Mouse (Mus musculus) CD8-positive naive resting alpha-beta T cell, adult 2 months (primary cell): ENCODE measurements around the gene Nhlrc2.
"Not testable (repeated sequence)": the region's sequence is repeated elsewhere in the genome, so short reads cannot be mapped to it uniquely, and the experiment has no call there.

ENCODE experiments used
- DNase-seq, 2 experiments: peaks; one replicate each; pipeline ENCODE4 v3.0.0; 2022; ENCODE audit warnings: low read depth in 2 of 2, low spot score in 2 of 2

Nhlrc2 gene

DNA sequence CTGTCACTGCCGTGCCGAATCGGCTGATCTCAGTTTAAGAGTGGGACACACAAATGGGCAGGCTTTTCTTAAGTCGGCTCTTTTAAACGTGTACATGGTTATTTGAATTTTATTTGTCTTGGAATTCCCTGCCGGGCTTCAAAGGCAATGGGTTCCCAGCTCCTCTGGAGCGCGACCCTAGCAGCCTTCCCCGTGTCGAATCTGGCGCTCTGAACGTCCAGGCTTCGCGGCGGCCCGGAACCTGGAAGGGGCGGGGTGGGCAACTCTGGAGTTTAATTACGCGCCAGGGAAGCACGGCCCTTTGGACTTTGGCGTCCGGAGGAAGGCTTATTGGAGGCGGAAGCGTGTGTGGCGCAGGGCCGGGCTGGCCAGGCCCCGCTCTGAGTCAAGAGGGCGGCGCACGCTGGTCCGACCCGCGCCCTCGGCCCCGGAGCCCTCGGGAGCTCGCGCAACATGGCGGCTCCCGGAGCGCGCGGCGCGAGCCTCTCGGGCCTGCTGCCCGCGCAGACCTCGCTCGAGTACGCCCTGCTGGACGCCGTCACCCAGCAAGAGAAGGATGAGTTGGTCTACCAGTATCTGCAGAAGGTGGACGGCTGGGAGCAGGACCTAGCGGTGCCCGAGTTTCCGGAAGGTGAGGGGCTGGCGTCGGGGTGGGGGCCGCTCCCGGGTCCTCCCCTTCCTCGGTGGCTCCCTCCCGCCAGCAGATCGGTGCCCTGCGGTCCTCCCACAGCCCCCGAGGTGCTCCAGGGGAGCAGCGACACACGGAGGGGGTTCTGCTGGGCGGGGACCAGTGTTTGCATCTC lies at the start of gene Nhlrc2:
Gene Nhlrc2, plus strand, starts transcription at position 32 of the 803 bp plus-strand sequence.
- DNase-seq, result peak; percentile 65 to 72

DNA sequence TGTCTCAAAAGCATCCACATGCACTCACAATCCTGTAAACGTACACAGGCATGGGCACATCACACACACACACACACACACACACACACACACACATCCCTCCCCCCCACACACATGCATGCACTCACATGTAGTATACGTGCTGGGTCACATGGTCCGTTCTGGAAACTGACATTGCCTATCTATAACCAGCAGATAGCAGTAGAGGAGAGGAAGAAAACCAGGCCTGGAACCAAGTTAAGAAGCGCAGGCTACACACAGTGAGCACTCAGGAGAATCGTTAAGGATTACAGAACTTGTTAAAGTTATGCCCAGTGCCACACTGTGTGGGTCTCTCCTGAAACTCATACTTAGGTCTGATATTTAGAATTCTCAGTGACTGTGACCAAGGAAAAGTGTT lies 45.0 kb upstream of the Nhlrc2 start:
- not testable (repeated sequence) for DNase-seq

DNA sequence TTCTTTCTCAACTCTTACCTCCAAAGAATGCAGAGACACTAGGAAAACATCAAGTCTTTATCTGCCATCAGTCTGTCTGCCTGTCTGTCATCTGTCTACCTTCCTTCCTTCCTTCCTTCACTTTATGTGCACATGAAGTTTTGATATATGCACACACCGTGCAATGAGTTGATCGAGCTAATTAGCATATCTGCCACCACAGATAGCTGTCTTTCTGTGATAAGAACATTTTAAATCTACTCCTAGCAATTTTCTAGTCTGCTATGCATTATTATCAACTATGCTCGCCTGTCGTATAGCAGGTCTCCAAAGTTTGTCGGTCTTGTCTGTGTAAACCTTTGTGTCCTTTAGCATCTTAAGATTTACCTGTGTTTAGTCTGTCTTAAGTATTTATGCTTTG lies 44.5 kb upstream of the Nhlrc2 start:
- DNase-seq, result not testable (repeated sequence)

DNA sequence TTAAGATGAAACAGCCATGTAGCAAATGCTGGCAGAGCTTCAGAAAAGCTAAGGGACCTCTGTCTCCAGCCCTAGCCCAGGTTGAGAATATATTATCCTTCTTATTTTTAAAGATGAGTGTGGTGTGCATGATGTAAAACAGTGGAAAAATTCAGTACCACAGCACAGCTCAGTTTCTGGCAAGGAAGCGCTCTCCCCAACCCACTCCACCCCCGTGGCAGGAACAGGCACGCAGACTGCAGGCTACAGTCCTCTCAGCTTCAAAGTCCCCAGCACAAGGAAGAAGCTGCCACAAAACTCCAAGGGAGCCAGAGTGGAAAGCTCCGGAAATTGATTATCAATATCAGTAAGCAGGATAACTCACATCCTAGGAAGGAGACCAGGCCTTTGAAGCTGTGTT lies 36.9 kb upstream of the Nhlrc2 start:
- DNase-seq, result not testable (repeated sequence)

DNA sequence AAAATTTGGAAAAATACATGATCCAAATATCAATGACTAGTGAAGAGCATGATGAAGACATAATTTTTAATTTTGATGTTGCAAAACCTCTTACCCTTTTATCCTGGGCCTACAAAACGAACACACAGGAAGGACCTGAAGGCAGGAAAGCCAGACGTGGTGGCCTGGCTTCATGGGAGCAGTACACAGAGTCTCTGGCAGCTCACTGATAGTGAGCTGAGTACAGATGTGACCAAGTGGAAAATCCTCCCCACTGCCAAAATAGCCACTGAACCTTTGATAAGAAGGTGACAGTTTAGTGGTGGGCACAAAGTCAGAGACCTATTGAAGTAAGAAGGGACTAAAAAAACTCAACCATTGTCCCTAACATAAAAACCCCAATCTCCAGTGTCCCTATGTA lies 34.5 kb upstream of the Nhlrc2 start:
- not testable (repeated sequence) for DNase-seq

DNA sequence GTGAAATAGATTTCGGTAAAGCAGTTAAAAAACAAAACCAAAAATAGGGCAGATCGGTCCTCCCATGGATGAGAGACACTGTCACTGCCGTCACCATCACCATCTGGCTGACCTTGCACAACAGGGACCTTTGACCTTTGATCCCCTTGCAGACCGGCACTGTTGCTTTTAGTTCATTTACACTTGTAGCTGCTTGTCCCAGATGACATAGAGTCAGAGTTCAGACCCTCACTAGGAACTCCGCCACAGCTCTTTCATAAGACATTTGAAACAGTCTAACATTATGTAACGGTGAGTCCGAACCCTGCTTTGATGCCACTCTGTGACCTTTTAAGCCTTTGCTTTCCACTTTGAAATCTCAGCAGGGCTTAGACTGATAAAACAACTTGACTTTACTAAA lies 28.7 kb upstream of the Nhlrc2 start:
- DNase-seq, result not testable (repeated sequence)

DNA sequence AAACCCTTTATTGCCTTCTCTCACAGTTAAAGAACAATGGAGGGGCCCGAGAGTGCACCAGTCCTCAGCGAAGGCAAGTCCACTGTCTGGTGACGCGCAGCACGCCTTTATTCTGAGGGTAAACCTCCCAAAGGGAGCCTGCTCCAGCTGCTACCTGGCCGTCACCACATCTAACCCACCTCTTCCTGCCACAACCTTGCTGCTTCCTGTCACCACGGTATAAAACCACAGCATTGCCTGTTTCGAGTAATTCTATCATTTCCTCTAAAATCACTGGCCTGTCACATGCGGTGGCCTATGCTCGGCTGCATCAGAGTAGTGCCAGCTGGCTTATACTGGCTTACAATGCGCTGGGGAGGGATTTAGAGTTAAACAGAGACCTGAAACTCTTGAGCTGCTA lies 17.5 kb upstream of the Nhlrc2 start:
- DNase-seq, result not testable (repeated sequence)

DNA sequence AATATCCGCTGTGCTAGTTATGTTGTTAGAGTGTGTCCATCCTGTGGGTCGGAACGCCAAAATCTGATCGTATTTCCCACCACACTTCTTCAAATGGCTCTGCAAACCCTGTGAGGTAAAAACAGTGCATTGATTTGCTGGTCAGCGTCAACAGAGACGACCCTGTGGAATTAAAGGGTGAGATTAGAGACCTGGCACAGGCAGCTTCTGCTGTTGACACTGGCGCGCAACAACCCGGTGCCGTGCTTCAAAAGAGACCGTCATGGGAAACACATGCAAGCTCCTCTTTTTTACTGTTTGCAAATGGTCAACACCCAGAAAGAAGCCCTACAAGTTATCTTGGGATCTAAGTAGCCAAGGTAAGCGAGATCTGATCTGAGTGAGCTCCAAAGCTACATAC lies 16.8 kb upstream of the Nhlrc2 start:
- no peak for DNase-seq

DNA sequence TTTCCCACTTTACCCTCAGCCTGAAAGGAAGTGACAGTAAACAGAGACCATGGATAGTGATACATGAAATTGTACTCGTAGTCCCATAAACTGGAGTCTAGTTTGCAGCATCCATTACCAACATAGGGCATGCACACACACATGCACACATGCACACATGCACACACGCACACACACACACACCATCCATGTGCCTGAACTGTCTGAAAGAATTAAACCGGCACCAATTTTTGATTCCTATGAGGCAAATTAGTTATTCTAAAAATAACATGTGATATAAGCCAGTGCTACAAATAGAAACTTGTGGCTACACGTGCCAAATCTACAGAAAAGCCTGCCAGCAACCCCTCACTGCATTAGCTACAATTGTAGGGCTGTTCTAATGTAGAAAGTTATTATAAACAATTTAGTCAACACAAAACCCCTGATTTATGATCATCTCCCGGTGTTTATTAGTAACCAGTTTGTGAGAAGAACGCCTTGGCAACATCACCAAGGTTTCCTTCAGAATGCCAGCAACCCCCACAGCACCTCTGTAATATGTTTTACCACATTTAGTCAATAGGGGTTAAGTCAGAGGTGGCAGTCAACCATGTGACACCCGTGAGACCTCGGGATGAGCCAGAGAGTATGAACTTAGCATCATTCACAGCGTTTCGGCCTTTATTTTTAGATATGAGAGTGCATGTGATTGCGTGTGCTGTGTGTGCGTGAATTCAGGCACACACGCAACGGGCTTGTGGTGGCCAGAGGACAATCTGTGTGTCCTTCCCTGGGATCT lies 14.6 kb upstream of the Nhlrc2 start:
- DNase-seq, result no peak

DNA sequence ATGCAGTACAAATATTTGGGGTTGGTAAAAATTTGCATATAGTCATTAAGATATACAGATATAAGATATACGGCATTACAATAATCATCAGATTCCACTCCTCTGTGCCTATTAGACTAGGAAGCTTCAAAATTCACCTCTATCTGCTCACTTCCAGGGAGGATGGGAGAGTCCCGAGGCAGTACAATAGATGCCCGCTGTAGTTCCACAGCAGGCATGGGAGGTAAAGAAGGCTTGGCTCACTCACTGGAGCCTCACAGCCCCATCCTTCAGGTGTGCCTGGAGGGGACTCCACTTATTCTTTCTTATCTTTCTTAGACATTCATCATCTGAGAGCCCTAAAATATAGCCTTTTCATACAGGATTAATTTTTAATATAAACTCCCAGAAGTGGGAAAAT lies 13.7 kb upstream of the Nhlrc2 start:
- DNase-seq, result no peak

DNA sequence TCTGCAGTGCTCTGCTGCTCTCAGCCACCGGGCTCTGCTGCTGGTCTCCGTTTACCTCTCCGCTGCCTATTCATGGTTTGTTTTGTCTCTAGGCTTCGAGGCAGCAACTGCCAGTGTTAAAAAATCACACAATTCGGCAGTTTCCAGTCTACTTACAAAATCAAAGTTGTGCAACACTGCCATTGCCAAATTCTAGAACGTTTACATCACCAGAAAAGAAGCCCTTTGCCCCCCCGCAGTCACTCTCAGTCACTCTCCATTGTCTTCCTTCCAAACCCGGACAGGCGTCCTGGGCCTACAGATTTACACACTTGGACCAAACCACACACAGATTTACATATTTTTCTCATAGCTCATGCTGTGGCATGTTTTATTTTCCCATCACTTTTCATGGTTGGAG lies 13.0 kb upstream of the Nhlrc2 start:
- DNase-seq, result no peak

DNA sequence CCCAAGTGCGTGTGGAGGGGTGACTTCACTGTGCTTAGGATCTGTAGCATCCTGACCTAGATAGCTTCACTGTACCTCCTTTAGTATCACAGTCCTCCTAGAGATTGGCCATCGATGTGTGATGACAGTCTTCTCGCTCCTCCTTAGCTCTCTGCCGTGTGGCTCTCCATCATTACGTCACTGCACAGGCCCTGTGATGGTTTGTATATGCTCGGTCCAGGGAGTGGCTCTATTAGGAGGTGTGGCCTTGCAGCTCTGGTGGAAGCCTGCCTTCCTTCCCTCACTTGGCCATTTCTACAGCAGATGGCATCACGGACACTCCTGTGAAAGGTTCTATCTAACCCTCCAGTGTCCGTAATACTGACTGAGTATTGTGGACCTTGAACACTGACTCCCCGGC lies 12.3 kb upstream of the Nhlrc2 start:
- no peak for DNase-seq

DNA sequence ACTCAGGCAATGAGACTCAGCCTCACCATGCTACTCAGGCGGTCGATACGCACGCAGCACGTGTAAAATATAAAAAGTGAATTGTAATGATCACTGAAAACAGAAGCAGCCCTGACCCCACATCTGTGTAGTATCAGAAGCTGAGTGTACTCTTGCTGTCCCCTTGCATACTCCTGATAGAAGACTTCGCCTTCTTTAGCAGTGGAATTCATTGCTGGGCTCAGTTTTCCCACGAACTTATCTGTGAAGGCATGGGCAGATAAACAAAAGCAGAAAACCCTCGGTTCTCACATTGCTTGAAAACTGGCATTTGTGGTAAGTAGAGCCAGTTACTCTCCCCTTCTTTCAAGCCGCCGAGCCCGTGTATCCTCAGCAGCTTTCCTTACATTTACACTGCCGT lies 4.7 kb upstream of the Nhlrc2 start:
- DNase-seq, result no peak

DNA sequence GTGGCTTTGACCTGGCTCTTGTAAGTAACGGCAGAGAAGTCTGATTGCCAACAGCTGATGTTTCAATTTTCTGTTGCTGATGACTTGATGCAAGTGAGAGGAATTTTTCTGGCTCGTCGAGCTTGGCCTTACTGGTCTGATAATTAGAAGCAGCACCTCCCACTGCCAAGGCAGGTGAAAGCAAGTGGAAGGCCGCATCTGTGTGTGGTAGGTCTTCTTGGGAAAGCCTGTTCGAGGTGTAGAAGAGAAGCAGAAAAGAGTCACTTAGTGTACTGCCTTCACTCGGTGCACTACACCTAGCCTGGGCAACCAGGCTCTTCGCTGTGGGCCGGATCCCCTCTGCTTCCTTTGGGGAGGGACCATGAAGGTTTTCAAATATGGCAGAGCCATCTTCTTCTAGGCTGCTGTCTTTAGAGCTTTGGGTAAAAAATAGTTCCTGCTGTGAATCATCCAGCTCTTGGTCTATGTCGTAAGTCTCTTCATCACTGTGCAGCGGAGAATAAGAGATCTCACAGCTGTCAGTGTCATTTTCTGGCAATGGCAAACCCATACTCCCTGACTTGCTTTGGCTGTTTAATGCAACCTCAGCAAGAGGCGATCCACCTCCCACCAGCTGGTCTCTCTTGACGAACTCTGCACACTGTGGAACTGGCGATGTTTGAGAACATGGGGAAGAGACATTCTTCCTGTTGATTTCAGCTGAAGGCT lies 3.2 kb upstream of the Nhlrc2 start:
- DNase-seq, result no peak

DNA sequence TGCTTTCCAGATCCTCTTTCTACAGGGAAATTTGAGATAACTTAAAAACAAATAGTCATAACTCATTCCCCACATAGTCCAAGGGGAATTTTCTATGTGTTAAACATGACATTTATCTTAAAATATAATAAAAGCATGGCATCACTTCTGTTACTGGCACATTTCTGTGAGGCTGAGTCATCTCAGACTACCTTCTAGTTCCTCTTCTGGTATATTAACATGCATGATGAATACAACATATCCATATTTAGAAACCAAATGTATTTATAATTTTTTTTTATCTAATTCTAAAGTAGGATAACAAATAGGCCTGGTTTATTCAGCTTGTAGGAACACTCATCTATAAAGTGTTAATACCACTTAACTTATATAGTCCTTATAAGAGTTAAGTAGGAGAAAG lies 2.0 kb upstream of the Nhlrc2 start:
- no peak for DNase-seq

DNA sequence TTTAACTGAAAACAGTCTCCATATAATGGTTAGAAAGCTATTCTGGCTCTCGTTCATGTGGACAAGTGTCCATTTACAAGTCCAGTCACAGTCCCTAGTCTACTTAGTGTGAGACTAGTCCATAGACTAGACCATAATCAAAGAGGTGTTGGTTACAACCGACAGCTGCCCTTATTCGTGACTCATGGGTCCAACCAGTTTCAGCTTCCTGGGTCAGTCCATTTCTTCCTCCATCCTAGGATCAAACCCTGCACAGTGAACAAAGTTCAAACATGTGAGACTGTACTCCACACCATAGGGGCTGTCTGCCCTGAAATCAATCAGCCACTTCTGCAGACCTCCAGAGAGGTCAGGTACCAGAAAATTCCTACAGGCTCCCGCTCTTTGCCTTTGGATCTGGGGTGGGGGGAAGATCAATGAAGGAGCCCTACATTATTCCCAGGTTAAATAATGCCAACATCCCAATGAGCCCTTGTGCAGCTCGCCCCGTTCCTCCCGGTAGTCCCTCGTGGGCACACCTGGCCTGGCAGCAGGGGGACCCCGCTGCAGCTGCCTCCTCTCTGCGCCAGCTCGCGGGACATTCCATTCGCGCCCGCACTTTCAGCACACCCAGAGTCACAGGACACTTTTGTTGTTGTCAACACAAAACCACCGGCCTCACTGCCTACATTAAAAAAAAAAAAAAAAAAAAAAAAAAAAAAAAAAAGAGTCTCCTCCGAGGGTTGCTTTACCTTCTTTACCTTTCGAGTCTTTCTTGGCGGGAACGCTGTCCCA lies 418 bp upstream of the Nhlrc2 start, which contains the start of gene Dclre1a:
Gene Dclre1a, minus strand, starts transcription at position 767 of the 774 bp plus-strand sequence.
- peak; percentile 56 to 59 for DNase-seq

DNA sequence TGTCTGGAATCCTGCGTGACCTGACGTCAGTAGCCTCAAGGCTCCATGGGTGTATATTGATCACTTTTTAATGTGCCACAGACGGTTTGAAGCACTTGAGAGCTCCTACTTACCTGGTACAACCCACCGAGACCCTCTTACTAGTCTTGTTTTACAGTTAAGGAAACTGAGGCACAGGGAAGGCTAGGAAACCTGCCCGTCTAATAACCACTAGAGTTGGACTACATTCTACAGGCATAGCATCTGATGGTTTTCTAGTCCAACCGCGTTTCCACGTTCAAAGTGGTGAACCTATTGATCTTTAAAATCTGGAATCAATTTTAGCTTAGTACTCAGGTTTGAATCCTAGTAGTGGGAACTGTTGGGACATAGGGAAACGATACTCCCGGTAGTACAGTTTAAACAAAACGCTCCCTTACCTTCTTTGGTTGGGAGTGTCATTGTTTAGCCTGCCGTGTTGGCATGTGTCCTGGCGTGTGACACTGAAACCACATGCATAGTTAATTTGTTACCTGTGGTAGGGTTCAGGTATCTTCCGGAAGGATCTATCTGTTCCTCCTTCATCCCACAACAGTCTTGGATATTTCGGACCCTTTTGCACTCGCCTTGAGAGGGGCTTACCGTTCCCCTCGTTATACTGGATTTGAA lies 1.1 kb downstream of the Nhlrc2 start:
- no peak for DNase-seq

DNA sequence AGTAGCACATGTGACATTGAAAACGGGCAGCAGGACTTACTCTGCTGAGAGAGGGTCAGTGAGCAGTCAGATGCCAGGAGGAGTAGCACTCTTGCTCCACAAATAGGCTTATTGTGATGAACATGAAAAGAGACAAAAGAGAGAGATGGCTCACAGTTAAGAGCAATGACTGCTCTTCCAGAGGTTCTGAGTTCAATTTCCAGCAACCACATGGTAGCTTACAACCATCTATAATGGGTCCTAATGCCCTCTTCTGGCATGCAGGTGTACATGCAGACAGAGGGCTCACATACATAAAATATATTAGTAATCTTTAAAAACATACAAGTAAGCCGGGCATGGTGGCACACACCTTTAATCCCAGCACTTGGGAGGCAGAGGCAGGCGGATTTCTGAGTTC lies 5.1 kb downstream of the Nhlrc2 start:
- no peak for DNase-seq

DNA sequence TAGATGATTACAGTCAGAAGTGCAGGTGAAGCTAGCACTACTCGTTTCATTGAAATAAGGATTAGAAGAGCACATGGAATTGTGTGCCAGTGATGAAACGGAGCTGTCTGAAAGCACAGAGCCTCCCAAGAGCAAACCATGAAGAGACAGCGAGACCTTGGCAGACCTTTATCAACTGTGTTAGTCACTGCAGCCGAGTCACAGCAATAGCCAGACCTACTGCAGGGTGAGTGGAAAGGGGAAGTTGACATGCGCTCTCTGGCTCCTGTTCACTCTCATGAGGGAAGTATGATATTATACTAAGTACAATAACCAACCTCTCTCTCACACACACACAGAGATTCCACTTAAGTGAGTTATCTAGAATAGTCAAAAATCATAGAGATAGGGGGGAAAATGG lies 7.9 kb downstream of the Nhlrc2 start:
- no peak for DNase-seq

DNA sequence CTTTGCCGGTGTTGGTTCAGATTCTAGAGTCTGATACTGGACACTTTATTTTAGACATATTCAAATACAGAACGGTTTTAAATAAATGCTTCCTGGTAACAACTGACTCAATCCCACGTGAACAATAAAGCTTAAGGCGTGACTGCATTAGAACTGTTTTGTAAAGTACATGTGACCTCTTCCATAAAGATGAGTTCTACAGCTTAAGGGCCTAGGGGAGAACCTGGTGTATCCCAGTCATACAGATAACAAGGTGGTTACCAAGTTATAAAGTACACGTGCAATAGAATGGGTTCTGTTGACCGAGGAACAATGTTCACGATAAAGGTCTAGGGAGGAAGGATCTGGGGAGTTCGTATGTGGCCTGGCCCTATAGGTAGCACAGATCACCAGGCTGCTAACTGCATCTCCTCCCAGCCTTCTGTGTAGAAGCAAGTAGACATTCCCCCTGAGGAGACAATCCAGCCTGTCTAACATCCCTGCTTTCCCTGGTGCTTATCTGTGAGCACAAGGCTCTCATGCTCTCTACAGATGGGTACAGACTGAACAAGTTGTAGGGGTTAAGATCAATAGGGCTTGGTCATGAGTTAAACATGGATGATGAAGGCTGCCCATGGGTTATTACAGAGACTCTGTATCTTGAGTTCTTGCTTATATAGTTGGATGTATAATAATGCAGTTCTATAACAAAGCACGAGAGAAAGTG lies 14.5 kb downstream of the Nhlrc2 start:
- no peak for DNase-seq
